Mouse (Mus musculus) liver, embryonic 13.5 days (tissue): ENCODE results near the gene Ttc39b. TPM values are rescaled to one million over a fixed set of nuclear protein-coding genes. Genes with fewer than 3 reads are reported as not detected.

Experiments used
- ATAC-seq: fragments of 200-750 bp; cut with Nextera tagmentation; 2 replicates; pipeline ENCODE4 v1.8.0; 2017; ENCODE audit warnings: low read depth, mild to moderate bottlenecking, moderate number of reproducible peaks, moderate library complexity
- DNase-seq: peaks from one replicate; pipeline ENCODE4 v3.0.0; 2022
- H3K27ac ChIP-seq: fragments of 300-500 bp; sonication (generic); 2 replicates; pipeline ENCODE4 v1.5.1; 2015; ENCODE audit warnings: moderate library complexity, mild to moderate bottlenecking, inconsistent platforms
- H3K27me3 ChIP-seq: fragments of 300-500 bp; sonication (generic); 2 replicates; pipeline ENCODE4 v1.6.1; 2015; ENCODE audit warnings: mild to moderate bottlenecking, inconsistent platforms
- H3K36me3 ChIP-seq: fragments of 300-500 bp; sonication (generic); 2 replicates; pipeline ENCODE4 v1.6.1; 2015; ENCODE audit warnings: mild to moderate bottlenecking, inconsistent platforms
- H3K4me1 ChIP-seq: fragments of 300-500 bp; sonication (generic); replicated peaks from 2 replicates; pipeline ENCODE4 v1.6.1; 2015; ENCODE audit warnings: inconsistent platforms
- H3K4me2 ChIP-seq: fragments of 300-500 bp; sonication (generic); 2 replicates; pipeline ENCODE4 v1.6.1; 2015; ENCODE audit warnings: inconsistent platforms, mild to moderate bottlenecking, moderate library complexity
- H3K4me3 ChIP-seq: fragments of 300-500 bp; sonication (generic); replicated peaks from 2 replicates; pipeline ENCODE4 v1.5.1; 2015; ENCODE audit warnings: mild to moderate bottlenecking, inconsistent platforms
- H3K9ac ChIP-seq: fragments of 300-500 bp; sonication (generic); 2 replicates; pipeline ENCODE4 v1.6.1; 2015; ENCODE audit warnings: mild to moderate bottlenecking, inconsistent platforms
- H3K9me3 ChIP-seq: fragments of 300-500 bp; sonication (generic); replicated peaks from 2 replicates; pipeline ENCODE4 v1.6.1; 2016; ENCODE audit warnings: inconsistent platforms
- WGBS: fragments of 180-500 bp; shearing (Covaris S2); methylation state at CpG from one replicate; pipeline ENCODE4 v1.1.7; 2015; ENCODE audit not compliant: insufficient replicate concordance; 5-methylcytosine and 5-hydroxymethylcytosine counted together
- polyA plus RNA-seq: library from polyadenylated mRNA; unstranded; fragments of >200 nt; fragmentation: Nextera tagmentation; extraction: Ambion mirVana; gene quantifications from 2 replicates; pipeline ENCODE4 v1.2.1, GENCODE M21; 2015

Ttc39b gene
- 2.8 and 3.4 TPM in 2 replicates for polyA plus RNA-seq

- whole genome bisulfite sequencing: under 1% methylated on average over 58 of the region's 59 CpGs
- ATAC-seq: peak; percentile 99
These were observed at the start of gene Ttc39b for GRCm38 (mm10) chr4:83323910-83324684. Gene Ttc39b (minus strand): TSS chr4:83324255.

DNA sequence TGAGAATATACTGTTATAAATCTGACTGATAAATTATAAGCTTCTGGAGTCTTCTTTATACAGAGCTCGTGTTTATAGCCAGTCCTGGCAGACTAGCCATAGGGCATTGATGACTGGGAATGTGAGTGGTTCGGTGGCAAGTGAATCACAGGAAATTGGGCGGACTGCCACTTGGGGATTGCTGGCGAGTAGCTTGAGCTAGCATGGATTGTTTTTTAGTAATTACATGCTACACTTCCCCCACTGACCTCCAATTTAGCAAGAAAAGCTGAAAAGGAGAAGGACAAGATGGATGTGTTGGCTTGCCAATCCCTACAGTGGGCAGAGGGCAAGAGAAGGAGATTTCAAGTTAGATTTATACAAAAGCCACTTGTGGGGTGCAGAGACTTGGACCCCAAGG lies 49.3 kb upstream of the Ttc39b start:
- Histone ChIP-seq H3K36me3 (no peaks in the 10 kb centered on the region), H3K4me3 (no peak overlapping the region), H3K4me2 (no peak overlapping the region), H3K27ac (no peak overlapping the region), H3K4me1 (no peaks in the 10 kb centered on the region), H3K27me3 (no peaks in the 10 kb centered on the region), H3K9me3 (no peaks in the 10 kb centered on the region), H3K9ac (no peak overlapping the region)
- WGBS: 52% methylated on average over 4 of the region's 4 CpGs
- no peak for DNase-seq
- no peak for ATAC-seq

More at GRCm38 (mm10) chr4:83323910-83324684, at the start of gene Ttc39b:
- Histone ChIP-seq H3K9ac (peak within 1 kb of the TSS; percentile 73), H3K9me3 (no peaks in the 10 kb centered on the region), H3K36me3 (no peaks in the 10 kb centered on the region), H3K4me3 (peak within 1 kb of the TSS; percentile 70), H3K27ac (no peak within 1 kb of the TSS), H3K4me2 (peak within 1 kb of the TSS; percentile 97), H3K4me1 (peaks cover 26% of the 10 kb centered on the region), H3K27me3 (peaks cover 40% of the 10 kb centered on the region)
- DNase-seq: peak; percentile 98

DNA sequence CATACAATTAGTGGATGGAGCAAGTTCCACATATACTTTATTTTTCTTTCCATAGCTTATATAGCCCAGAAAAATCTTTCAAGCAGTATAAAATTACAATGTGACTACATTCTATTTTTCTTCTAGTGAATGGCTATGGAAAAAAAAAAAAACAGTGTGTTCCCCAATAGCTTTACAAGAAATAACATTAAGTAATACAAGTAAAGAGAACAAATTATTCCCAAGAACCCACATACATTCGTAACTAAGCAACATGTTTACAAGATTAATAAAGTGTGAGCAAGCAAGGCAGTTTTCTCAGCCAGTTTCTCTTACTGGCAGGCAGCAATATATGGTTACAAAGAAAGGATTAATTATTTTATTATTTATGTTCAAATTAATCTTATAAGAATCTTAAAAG lies 33.7 kb upstream of the Ttc39b start:
- no peak for ATAC-seq
- Histone ChIP-seq H3K4me2 (no peak overlapping the region), H3K4me1 (no peaks in the 10 kb centered on the region), H3K27me3 (no peaks in the 10 kb centered on the region), H3K4me3 (no peak overlapping the region), H3K36me3 (no peaks in the 10 kb centered on the region), H3K9ac (no peak overlapping the region), H3K9me3 (peaks cover 4% of the 10 kb centered on the region; the same call in 1 of the 2 replicates), H3K27ac (no peak overlapping the region)
- 58% methylated on average over 1 of the region's 1 CpGs for WGBS
- DNase-seq: no peak

DNA sequence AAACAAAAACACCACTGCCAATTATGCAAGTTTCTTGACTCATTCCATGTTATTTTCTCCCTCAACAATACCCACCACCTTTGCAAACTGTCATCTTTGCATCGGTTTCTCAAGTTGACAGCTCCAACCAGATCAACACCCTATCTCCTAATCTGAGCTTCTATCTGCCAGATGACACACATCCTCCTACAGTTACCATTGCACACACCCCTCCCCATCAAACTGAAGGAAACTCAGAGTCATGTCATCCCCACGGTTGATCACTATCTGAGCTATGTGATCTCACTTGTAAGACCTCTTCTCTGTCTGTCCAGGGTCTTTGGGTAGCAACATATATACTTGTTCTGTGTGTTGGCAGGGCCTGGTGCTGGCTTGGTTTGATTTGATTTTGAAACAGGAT lies 30.7 kb upstream of the Ttc39b start:
- 27% methylated on average over 2 of the region's 2 CpGs for WGBS
- Histone ChIP-seq H3K9ac (no peak overlapping the region), H3K4me2 (no peak overlapping the region), H3K36me3 (no peaks in the 10 kb centered on the region), H3K9me3 (peaks cover 4% of the 10 kb centered on the region; the same call in 1 of the 2 replicates), H3K27ac (no peak overlapping the region), H3K4me3 (no peak overlapping the region), H3K4me1 (no peaks in the 10 kb centered on the region), H3K27me3 (no peaks in the 10 kb centered on the region)
- ATAC-seq (no peak), DNase-seq (no peak)

DNA sequence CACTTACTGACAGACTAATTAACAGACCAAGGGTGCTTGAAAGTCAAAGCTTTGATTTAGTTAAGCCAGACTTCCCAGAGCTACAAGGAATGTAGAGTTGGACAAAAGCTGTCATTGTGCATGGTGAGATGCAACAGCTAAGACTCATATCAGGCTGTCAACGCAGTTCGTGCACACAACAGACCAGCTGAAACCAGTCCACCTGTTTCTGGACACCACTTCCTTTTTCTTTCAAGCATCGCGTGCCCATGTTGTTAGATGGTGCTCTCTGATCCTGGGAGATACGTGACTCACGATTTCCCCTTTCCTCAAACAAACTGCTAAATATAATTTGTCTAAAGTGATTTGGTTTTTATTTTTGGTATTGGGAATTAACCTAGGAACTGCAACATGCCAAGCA lies 29.9 kb upstream of the Ttc39b start:
- no peaks in the 10 kb centered on the region for H3K4me1 ChIP-seq
- ATAC-seq (no peak), DNase-seq (no peak)
- peaks cover 4% of the 10 kb centered on the region; the same call in 1 of the 2 replicates for H3K9me3 ChIP-seq
- H3K36me3 ChIP-seq: no peaks in the 10 kb centered on the region
- H3K9ac ChIP-seq: no peak overlapping the region
- H3K4me2 ChIP-seq: no peak overlapping the region
- WGBS: 22% methylated on average over 6 of the region's 6 CpGs
- no peak overlapping the region for H3K4me3 ChIP-seq
- no peak overlapping the region for H3K27ac ChIP-seq
- no peaks in the 10 kb centered on the region for H3K27me3 ChIP-seq

DNA sequence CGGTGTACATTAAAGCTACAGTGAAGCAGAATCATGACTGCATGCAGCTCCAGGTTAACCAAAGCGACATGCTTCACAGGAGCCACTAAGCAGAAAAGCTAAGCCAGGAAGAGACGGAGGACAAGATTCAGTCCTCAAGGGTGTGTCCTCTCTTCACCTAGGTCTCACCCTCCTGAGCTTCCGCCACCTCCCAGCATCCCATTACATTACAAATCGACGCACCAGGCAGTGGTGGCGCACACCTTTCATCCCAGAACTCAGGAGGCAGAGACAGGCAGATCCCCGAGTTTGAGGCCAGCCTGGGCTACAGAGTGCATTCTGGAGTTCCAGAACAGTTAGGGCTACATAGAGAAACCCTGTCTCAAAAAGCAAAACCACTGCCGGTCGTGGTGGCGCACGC lies 29.2 kb upstream of the Ttc39b start:
- 84% methylated on average over 12 of the region's 12 CpGs for WGBS
- Histone ChIP-seq H3K4me2 (no peak overlapping the region), H3K4me3 (no peak overlapping the region), H3K9me3 (peaks cover 4% of the 10 kb centered on the region; the same call in 1 of the 2 replicates), H3K27me3 (no peaks in the 10 kb centered on the region), H3K9ac (no peak overlapping the region), H3K4me1 (no peaks in the 10 kb centered on the region), H3K27ac (no peak overlapping the region), H3K36me3 (no peaks in the 10 kb centered on the region)
- DNase-seq: no peak
- ATAC-seq: no peak

GRCm38 (mm10) chr4:83350719-83351118 lies 26.7 kb upstream of the Ttc39b start:
- H3K4me3 ChIP-seq: no peak overlapping the region
- DNase-seq (no peak), ATAC-seq (no peak)
- no peak overlapping the region for H3K27ac ChIP-seq
- H3K4me1 ChIP-seq: no peaks in the 10 kb centered on the region
- H3K9ac ChIP-seq: no peak overlapping the region
- H3K9me3 ChIP-seq: no peaks in the 10 kb centered on the region
- H3K27me3 ChIP-seq: no peaks in the 10 kb centered on the region
- 54% methylated on average over 6 of the region's 6 CpGs for WGBS
- H3K36me3 ChIP-seq: no peaks in the 10 kb centered on the region
- H3K4me2 ChIP-seq: no peak overlapping the region

- Histone ChIP-seq H3K9me3 (no peaks in the 10 kb centered on the region), H3K27me3 (no peaks in the 10 kb centered on the region), H3K4me1 (no peaks in the 10 kb centered on the region), H3K4me3 (no peak overlapping the region), H3K36me3 (no peaks in the 10 kb centered on the region), H3K9ac (no peak overlapping the region), H3K4me2 (no peak overlapping the region), H3K27ac (no peak overlapping the region)
- WGBS: 88% methylated on average over 1 of the region's 1 CpGs
- ATAC-seq (no peak), DNase-seq (no peak)
These were observed 24.9 kb upstream of the Ttc39b start for GRCm38 (mm10) chr4:83348970-83349369.

DNA sequence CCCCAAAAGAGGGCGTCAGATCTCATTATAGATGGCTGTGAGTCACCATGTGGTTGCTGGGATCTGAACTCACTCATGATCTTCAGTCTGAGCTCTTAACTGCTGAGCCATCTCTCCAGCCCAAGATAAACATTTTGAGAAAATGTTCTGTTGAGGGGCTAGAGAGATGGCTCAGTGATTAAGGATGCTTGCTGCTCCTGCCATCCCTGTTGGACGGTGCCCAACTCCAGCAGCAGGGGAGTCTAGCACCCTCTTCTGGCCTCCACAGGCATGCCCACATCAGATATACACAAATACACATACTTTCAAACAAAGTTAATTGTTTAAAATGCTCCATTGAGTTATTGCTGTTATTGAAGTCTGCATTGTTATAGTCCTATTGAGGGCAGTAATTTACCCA lies 19.8 kb upstream of the Ttc39b start:
- peaks cover 16% of the 10 kb centered on the region for H3K27me3 ChIP-seq
- no peaks in the 10 kb centered on the region for H3K9me3 ChIP-seq
- WGBS: 37% methylated on average over 2 of the region's 2 CpGs
- no peak overlapping the region for H3K4me3 ChIP-seq
- H3K9ac ChIP-seq: no peak overlapping the region
- no peaks in the 10 kb centered on the region for H3K4me1 ChIP-seq
- H3K27ac ChIP-seq: no peak overlapping the region
- H3K4me2 ChIP-seq: no peak overlapping the region
- H3K36me3 ChIP-seq: no peaks in the 10 kb centered on the region
- DNase-seq (no peak), ATAC-seq (no peak)

DNA sequence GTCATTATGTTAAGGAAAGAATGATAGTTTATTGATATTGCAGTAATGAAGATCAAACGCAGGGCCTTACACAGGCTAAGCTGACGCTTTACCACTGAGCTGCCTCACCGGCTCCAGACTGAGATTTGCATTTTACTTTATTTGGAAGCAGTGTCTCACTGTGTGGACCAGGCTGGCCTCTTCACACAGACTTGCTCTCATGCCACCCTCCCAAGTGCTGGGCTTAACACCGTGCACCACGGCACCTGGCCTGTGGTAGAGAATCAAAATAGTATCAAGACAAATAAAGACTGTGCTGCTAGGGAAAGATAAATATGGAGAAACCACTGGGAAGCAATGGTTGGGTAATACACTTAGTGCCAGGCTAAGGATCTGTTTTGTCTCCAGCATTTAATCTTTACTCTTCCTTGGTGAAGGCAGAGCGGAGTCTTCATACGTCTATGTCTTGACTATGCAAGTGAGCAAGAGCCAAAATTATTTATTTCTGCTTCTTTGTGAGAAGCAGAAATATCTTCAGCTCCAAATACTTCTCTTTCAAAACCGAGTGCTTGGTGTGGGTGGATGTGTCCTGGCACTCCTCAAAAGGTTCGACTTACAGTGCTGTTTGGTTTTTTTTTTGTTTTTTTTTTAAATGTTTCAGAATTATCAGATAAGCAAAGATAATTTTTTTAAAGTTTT lies 19.2 kb upstream of the Ttc39b start:
- WGBS: 65% methylated on average over 9 of the region's 9 CpGs
- no peak overlapping the region for H3K9ac ChIP-seq
- no peak overlapping the region for H3K27ac ChIP-seq
- no peaks in the 10 kb centered on the region for H3K4me1 ChIP-seq
- no peaks in the 10 kb centered on the region for H3K36me3 ChIP-seq
- peaks cover 16% of the 10 kb centered on the region for H3K27me3 ChIP-seq
- no peaks in the 10 kb centered on the region for H3K9me3 ChIP-seq
- DNase-seq (no peak), ATAC-seq (no peak)
- H3K4me2 ChIP-seq: no peak overlapping the region
- H3K4me3 ChIP-seq: no peak overlapping the region

DNA sequence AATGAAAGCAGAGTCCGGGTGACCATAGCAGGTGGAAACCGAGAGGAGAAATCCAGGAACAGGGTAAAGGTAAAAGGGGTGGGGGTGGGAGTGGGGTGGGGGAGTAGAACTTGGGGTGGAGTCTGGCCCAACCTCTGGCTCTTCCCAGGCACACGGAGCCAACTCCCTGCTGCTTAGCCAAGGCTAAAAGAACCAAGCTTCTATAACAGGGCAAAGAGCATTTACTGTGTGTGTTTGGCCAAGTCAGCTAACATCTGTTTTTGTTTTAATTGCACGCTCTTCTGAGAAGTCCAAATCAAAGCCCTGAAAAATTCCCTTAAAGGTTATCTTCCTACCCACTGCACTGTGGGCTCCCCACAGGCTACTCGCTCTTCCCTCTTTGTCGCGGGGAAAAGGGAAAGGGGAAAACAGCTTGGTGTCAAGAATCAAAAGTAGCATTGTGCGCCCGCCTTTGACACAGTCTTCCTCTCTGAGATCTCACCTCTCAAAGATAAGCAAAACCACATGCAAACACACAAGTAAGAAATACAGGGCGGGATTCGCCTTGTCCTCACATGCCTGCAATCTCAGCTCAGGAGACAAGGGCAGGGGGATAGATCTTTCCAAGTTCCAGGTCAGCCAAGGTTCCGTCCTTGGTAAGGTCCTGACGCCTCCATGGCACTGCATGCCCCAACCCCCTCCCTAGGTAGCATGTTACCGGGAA lies 18.4 kb upstream of the Ttc39b start:
- no peak for DNase-seq
- no peak overlapping the region for H3K27ac ChIP-seq
- H3K4me3 ChIP-seq: no peak overlapping the region
- ATAC-seq: no peak
- no peak overlapping the region for H3K9ac ChIP-seq
- WGBS: 33% methylated on average over 14 of the region's 14 CpGs
- H3K36me3 ChIP-seq: no peaks in the 10 kb centered on the region
- H3K9me3 ChIP-seq: no peaks in the 10 kb centered on the region
- H3K4me1 ChIP-seq: no peaks in the 10 kb centered on the region
- H3K4me2 ChIP-seq: no peak overlapping the region
- peaks cover 16% of the 10 kb centered on the region for H3K27me3 ChIP-seq
